Mouse (Mus musculus): ENCODE data around the gene Sh3pxd2b.

DNA sequence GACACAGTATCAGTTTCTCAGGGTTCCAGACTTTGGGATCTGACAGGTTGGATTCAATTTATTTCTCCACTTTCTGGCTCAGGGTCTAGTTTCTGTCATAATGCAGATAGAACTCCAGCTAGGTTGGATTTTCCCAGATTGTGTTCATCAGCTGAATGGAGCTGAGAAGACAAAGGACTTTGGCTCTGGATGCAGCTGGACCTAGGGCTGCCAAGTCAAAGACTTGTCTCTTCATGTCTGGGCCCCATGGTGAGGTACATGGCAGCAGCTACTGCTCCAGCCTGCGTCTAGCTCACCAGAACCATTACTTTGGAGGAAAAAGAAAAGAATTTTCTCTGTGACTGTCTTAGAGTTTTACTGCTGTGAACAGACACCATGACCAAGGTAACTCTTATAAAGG lies 28.5 kb downstream of the Sh3pxd2b start:
- TF ChIP-seq CTCF (conservative IDR thresholded peaks at IDR 0.05 in 1 of 2, IDR thresholded peaks at IDR 0.05 in 1 of 2; ENCODE audit: low read depth in 2 of 2, low read length in 2 of 2) (no peak), TCF12 (IDR thresholded peaks at IDR 0.05; ENCODE audit: low read depth, low read length) (no peak), SMC3 (IDR thresholded peaks at IDR 0.05; ENCODE audit: low read depth, low read length) (no peak), MAZ (IDR thresholded peaks at IDR 0.05; ENCODE audit: low read depth, low read length) (no peak), POLR2A (IDR thresholded peaks at IDR 0.05; ENCODE audit: low read depth, low read length) (no peak), NELFE (IDR thresholded peaks at IDR 0.05; ENCODE audit: low read depth, low read length) (no peak), UBTF (IDR thresholded peaks at IDR 0.05; ENCODE audit: low read depth, low read length) (no peak), USF2 (conservative IDR thresholded peaks at IDR 0.05; ENCODE audit: low read depth, low read length) (no peak), ZMIZ1 (IDR thresholded peaks at IDR 0.05; ENCODE audit: low read depth, low read length) (no peak), MXI1 (IDR thresholded peaks at IDR 0.05; ENCODE audit: low read depth, low read length) (no peak)
